Mouse (Mus musculus) heart, embryonic 14.5 days (tissue): ENCODE data around the gene Arl6ip6. TPM values are rescaled to one million over a fixed set of nuclear protein-coding genes. Genes with fewer than 3 reads are reported as not detected.

Experiments
- ATAC-seq: fragments of 200-750 bp; cut with Nextera tagmentation; 2 replicates; pipeline ENCODE4 v1.8.0; 2017; ENCODE audit warnings: low read depth, moderate TSS enrichment; ENCODE audit not compliant: insufficient number of reproducible peaks, insufficient read depth, low FRiP score
- H3K27ac ChIP-seq, 2 experiments: fragments of 200-500 bp in 1 of 2; fragments of 300-500 bp in 1 of 2; sonication (generic) in 1 of 2; replicated peaks in 1 of 2; 2 replicates each; pipeline ENCODE4 v1.5.1; 2012 to 2014; ENCODE audit warnings: low read depth in 2 of 2, low read length in 2 of 2, control low read depth in 1 of 2, mild to moderate bottlenecking in 1 of 2, mixed read lengths in 1 of 2; ENCODE audit not compliant: control insufficient read depth in 1 of 2, insufficient read depth in 1 of 2
- H3K27me3 ChIP-seq: fragments of 300-500 bp; sonication (generic); 2 replicates; pipeline ENCODE4 v1.6.1; 2014; ENCODE audit warnings: mild to moderate bottlenecking, low read length, control low read depth; ENCODE audit not compliant: control insufficient read depth, insufficient read depth
- H3K36me3 ChIP-seq: fragments of 300-500 bp; sonication (generic); 2 replicates; pipeline ENCODE4 v1.6.1; 2014; ENCODE audit warnings: mild to moderate bottlenecking, control low read depth, low read length, mixed read lengths; ENCODE audit not compliant: control insufficient read depth, insufficient read depth
- H3K4me1 ChIP-seq, 2 experiments: fragments of 200-500 bp in 1 of 2; fragments of 300-500 bp in 1 of 2; sonication (generic) in 1 of 2; 2 replicates each; pipeline ENCODE4 v1.6.1; 2012 to 2014; ENCODE audit warnings: low read length in 2 of 2, control low read depth in 1 of 2, mixed read lengths in 1 of 2; ENCODE audit not compliant: control insufficient read depth in 2 of 2, insufficient read depth in 2 of 2
- H3K4me2 ChIP-seq: fragments of 300-500 bp; sonication (generic); 2 replicates; pipeline ENCODE4 v1.6.1; 2014; ENCODE audit warnings: mild to moderate bottlenecking, low read length
- H3K4me3 ChIP-seq, 2 experiments: fragments of 200-500 bp in 1 of 2; fragments of 300-500 bp in 1 of 2; sonication (generic) in 1 of 2; 2 replicates each; pipeline ENCODE4 v1.5.1; 2012 to 2014; ENCODE audit warnings: low read length in 2 of 2, mild to moderate bottlenecking in 2 of 2, control low read depth in 1 of 2, low read depth in 1 of 2, moderate library complexity in 1 of 2; ENCODE audit not compliant: control insufficient read depth in 1 of 2, insufficient read depth in 1 of 2
- H3K9ac ChIP-seq: fragments of 300-500 bp; sonication (generic); 2 replicates; pipeline ENCODE4 v1.6.1; 2014; ENCODE audit warnings: mild to moderate bottlenecking, low read length
- H3K9me3 ChIP-seq: fragments of 300-500 bp; sonication (generic); 2 replicates; pipeline ENCODE4 v1.6.1; 2016; ENCODE audit warnings: low read length, control low read depth; ENCODE audit not compliant: control insufficient read depth
- WGBS: fragments of 180-500 bp; shearing (Covaris S2); extraction: QIAGEN DNeasy Blood & Tissue Kit; methylation state at CpG from one replicate; pipeline ENCODE4 v1.1.7; 2014; 5-methylcytosine and 5-hydroxymethylcytosine counted together
- polyA plus RNA-seq: library from polyadenylated mRNA; unstranded; fragments of >200 nt; fragmentation: Nextera tagmentation; extraction: Ambion mirVana; gene quantifications from 2 replicates; pipeline ENCODE4 v1.2.1, GENCODE M21; 2014

Arl6ip6 gene
- polyA plus RNA-seq: 32.3 and 32.4 TPM in 2 replicates

GRCm38 (mm10) chr2:53191523-53192220 lies at the start of gene Arl6ip6:
Gene Arl6ip6, plus strand, starts transcription at chr2:53191726.
- Histone ChIP-seq H3K9me3 (no peaks in the 10 kb centered on the region), H3K27ac (peak within 1 kb of the TSS; percentile 97), H3K36me3 (peaks cover 50% of the 10 kb centered on the region), H3K4me2 (peak within 1 kb of the TSS; percentile 92), H3K9ac (peak within 1 kb of the TSS; percentile 90), H3K27me3 (no peaks in the 10 kb centered on the region), H3K4me3 (peak within 1 kb of the TSS; percentile 84 to 94), H3K4me1 (peaks cover 4 to 12% of the 10 kb centered on the region in 2 experiments)
- ATAC-seq: peak; percentile 92
- under 1% methylated on average over 77 of the region's 82 CpGs for WGBS

DNA sequence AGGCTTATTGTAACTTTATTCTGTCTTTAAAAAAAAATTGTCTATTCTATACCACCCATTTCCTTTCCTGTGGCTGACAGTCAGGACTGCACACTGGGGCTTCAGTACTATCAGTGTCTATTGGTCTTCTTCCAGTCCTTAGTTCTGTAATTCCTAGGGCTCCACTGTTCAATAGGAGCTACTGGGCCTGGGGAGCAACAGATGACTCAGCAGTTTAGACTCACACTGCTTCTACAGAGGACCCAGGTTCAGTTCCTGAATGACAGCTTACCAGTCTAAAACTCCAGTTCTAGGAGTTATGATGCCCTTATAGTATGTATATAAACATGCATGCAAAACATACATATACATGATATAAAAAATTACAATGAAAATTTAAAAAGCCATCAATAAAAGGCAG lies 44.7 kb upstream of the Arl6ip6 start:
- H3K27me3 ChIP-seq: no peaks in the 10 kb centered on the region
- ATAC-seq: no peak
- H3K4me1 ChIP-seq: no peaks in the 10 kb centered on the region
- H3K36me3 ChIP-seq: peaks cover 75% of the 10 kb centered on the region
- no peak overlapping the region for H3K4me3 ChIP-seq
- H3K9ac ChIP-seq: no peak overlapping the region
- H3K27ac ChIP-seq: no peak overlapping the region
- H3K4me2 ChIP-seq: no peak overlapping the region
- no peaks in the 10 kb centered on the region for H3K9me3 ChIP-seq

DNA sequence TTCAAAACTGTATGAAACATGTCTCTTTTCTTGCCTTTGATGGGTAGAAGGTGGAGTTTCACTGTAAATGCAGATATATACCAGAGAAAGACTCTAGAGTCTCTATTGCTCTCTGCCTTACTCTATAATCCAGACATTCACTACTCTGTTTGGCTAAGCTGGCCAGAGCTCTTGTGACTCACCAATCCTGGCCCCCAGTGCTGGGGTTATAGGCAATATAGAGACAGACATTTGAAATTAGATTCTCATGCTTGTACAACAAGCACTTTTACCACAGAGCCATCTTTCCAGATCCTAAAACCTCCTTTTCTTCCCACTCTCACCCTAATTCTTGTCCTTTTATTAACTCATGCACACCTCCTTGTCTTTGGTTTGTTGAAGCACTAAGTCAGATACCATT lies 17.6 kb upstream of the Arl6ip6 start:
- H3K9ac ChIP-seq: no peak overlapping the region
- H3K4me1 ChIP-seq: no peaks in the 10 kb centered on the region
- no peaks in the 10 kb centered on the region for H3K9me3 ChIP-seq
- no peak overlapping the region for H3K27ac ChIP-seq
- no peak overlapping the region for H3K4me3 ChIP-seq
- H3K36me3 ChIP-seq: peaks cover 42% of the 10 kb centered on the region
- H3K4me2 ChIP-seq: no peak overlapping the region
- ATAC-seq: no peak
- H3K27me3 ChIP-seq: no peaks in the 10 kb centered on the region

- Histone ChIP-seq H3K27ac (no peak overlapping the region), H3K9ac (no peak overlapping the region), H3K36me3 (peaks cover 26% of the 10 kb centered on the region), H3K4me2 (no peak overlapping the region), H3K4me3 (no peak overlapping the region), H3K27me3 (no peaks in the 10 kb centered on the region), H3K9me3 (no peaks in the 10 kb centered on the region), H3K4me1 (peaks cover 2 to 6% of the 10 kb centered on the region in 2 experiments; a peak in 2 of 4 replicates)
- ATAC-seq: no peak
- 84% methylated on average over 3 of the region's 3 CpGs for WGBS
Measured at GRCm38 (mm10) chr2:53178966-53179365, 12.6 kb upstream of the Arl6ip6 start.

GRCm38 (mm10) chr2:53179876-53180275 lies 11.7 kb upstream of the Arl6ip6 start:
- no peak overlapping the region for H3K9ac ChIP-seq
- no peaks in the 10 kb centered on the region for H3K9me3 ChIP-seq
- peaks cover 22% of the 10 kb centered on the region for H3K36me3 ChIP-seq
- peaks cover 2 to 6% of the 10 kb centered on the region in 2 experiments; a peak in 2 of 4 replicates for H3K4me1 ChIP-seq
- H3K27ac ChIP-seq: no peak overlapping the region
- no peak overlapping the region for H3K4me3 ChIP-seq
- no peaks in the 10 kb centered on the region for H3K27me3 ChIP-seq
- no peak for ATAC-seq
- no peak overlapping the region for H3K4me2 ChIP-seq

DNA sequence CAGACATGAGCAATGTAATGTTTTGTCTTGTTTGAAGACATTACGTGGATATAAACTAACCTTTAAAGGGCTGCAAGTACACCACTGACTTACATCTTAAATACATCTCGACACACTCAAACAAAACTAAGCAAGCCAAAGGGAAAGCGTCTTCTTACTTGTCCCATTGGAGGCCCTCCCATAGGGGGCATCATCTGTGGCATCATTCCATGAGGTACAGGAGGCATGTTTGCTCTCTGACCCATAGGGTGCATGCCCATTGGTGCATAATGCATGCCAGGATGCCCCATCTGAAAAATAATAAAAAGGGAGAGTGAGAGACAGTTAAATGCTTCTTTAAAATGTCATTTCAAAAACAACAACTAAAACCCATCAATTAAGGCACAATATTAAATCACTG lies 1.7 kb upstream of the Arl6ip6 start:
- Histone ChIP-seq H3K27me3 (no peaks in the 10 kb centered on the region), H3K4me1 (peaks cover 4 to 12% of the 10 kb centered on the region in 2 experiments), H3K36me3 (peaks cover 42% of the 10 kb centered on the region), H3K27ac (no peak overlapping the region), H3K9ac (peak overlapping the region; percentile 90), H3K4me2 (peak overlapping the region; percentile 83), H3K4me3 (peak overlapping the region in 1 of 2 experiments; percentile 84; a peak in 3 of 4 replicates), H3K9me3 (no peaks in the 10 kb centered on the region)
- 79% methylated on average over 3 of the region's 3 CpGs for WGBS
- no peak for ATAC-seq

DNA sequence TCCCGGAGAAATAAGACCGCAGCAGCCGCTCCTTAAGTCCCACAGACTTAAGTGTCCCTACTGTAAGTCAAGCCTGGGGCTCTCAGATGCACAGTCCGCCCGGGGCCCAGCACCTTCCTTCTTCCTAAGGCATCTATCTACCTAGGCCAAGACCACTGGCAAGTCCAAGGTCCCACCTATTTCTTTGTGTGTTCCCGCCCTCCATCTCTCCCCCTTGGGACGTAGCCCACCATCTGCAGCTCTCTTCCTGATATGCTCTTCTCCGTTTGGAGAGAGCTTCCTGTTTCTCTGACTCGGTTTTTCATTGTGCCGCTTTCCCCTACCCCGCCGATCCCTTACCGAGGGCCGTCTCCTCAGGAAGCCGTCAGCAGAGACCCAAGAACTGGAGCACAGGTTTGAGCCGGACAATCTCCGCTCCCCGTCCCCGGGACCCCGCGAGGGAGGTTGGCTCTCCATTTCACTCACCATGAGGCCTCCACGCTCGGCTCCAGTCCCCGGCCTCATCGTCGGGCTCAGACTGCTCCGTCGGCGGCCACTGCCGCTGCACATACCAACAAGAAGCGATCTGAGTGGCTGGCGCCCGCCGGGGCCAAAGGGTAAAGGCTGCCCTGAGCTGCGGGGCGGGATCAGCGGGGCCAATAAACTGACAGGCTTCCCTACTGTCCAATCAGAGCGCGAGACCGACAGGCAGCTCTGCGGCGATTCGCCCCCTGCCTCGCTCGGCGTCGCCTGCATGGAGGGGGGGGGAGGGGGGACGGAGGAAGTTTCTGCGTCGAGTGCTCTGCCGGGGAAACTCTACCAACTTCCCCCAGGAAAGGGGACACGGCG lies 628 bp upstream of the Arl6ip6 start, which contains the start of gene Prpf40a:
Prpf40a (minus strand) TSS at position 601 of the 828 bp plus-strand sequence.
- peak within 1 kb of the TSS; percentile 90 for H3K9ac ChIP-seq
- H3K27ac ChIP-seq: peak within 1 kb of the TSS; percentile 97
- H3K36me3 ChIP-seq: peaks cover 45% of the 10 kb centered on the region
- peak within 1 kb of the TSS; percentile 84 to 94 for H3K4me3 ChIP-seq
- H3K4me1 ChIP-seq: peaks cover 4 to 12% of the 10 kb centered on the region in 2 experiments
- no peaks in the 10 kb centered on the region for H3K27me3 ChIP-seq
- WGBS: under 1% methylated on average over 52 of the region's 53 CpGs
- H3K9me3 ChIP-seq: no peaks in the 10 kb centered on the region
- peak within 1 kb of the TSS; percentile 92 for H3K4me2 ChIP-seq
- ATAC-seq: peak; percentile 96
